Mouse (Mus musculus) ES-E14 (cell line): ENCODE results near the gene Inppl1. TPM values are rescaled to one million over a fixed set of nuclear protein-coding genes. Genes with fewer than 3 reads are reported as not detected.
A peak's percentile ranks its signal among the peaks of the same experiment; 100 is the strongest.

Experiments used
- DNase-seq: peaks from one replicate; pipeline ENCODE4 v3.0.0-alpha.2; 2013; ENCODE audit warnings: low read depth, low spot score
- H3K27ac ChIP-seq: 2 replicates; pipeline ENCODE4 v1.5.1; 2012; ENCODE audit warnings: low read depth, mild to moderate bottlenecking, low read length, moderate library complexity, mixed read lengths; ENCODE audit not compliant: poor library complexity, insufficient read depth, severe bottlenecking
- H3K36me3 ChIP-seq: 2 replicates; pipeline ENCODE4 v1.6.1; 2012; ENCODE audit warnings: mild to moderate bottlenecking, low read length, moderate library complexity, mixed read lengths; ENCODE audit not compliant: control insufficient read depth, poor library complexity, insufficient read depth, severe bottlenecking
- H3K4me1 ChIP-seq, 2 experiments: fragments of 150-350 bp in 1 of 2; sonication (generic) in 1 of 2; 2 replicates each; pipeline ENCODE4 v1.6.1; 2012; ENCODE audit warnings: low read length in 2 of 2, mild to moderate bottlenecking in 1 of 2, mixed read lengths in 1 of 2; ENCODE audit not compliant: control insufficient read depth in 2 of 2, insufficient read depth in 2 of 2, poor library complexity in 1 of 2
- H3K4me3 ChIP-seq, 2 experiments: fragments of 150-350 bp in 1 of 2; sonication (generic) in 1 of 2; 2 replicates each; pipeline ENCODE4 v1.5.1; 2012; ENCODE audit warnings: low read length in 2 of 2, low read depth in 1 of 2, mild to moderate bottlenecking in 1 of 2, mixed read lengths in 1 of 2; ENCODE audit not compliant: insufficient read depth in 1 of 2, poor library complexity in 1 of 2, severe bottlenecking in 1 of 2
- H3K9ac ChIP-seq: 2 replicates; pipeline ENCODE4 v1.6.1; 2012; ENCODE audit warnings: low read depth, mild to moderate bottlenecking, low read length, mixed read lengths; ENCODE audit not compliant: poor library complexity, insufficient read depth, severe bottlenecking
- H3K9me3 ChIP-seq: fragments of 150-350 bp; sonication (generic); 2 replicates; pipeline ENCODE4 v1.6.1; 2012; ENCODE audit warnings: low read depth, mild to moderate bottlenecking, low read length; ENCODE audit not compliant: control insufficient read depth, insufficient read depth
- CHD2 ChIP-seq: IDR thresholded peaks from 2 replicates; pipeline ENCODE4 v1.6.1; 2014; ENCODE audit warnings: mild to moderate bottlenecking, low read depth, low read length, inconsistent platforms
- HCFC1 ChIP-seq: IDR thresholded peaks from 2 replicates; pipeline ENCODE4 v1.6.1; 2012; ENCODE audit warnings: low read length, inconsistent platforms, borderline replicate concordance; ENCODE audit not compliant: insufficient read depth
- MAFK ChIP-seq: IDR thresholded peaks from 2 replicates; pipeline ENCODE4 v1.6.1; 2014; ENCODE audit warnings: mild to moderate bottlenecking, low read depth, low read length, inconsistent platforms; ENCODE audit not compliant: insufficient read depth
- ZC3H11A ChIP-seq: IDR thresholded peaks from 2 replicates; pipeline ENCODE4 v1.6.1; 2012; ENCODE audit warnings: low read depth, mild to moderate bottlenecking, inconsistent platforms, low read length, borderline replicate concordance
- ZNF384 ChIP-seq: IDR thresholded peaks from 2 replicates; pipeline ENCODE4 v1.6.1; 2012; ENCODE audit warnings: low read depth, low read length, inconsistent platforms
- in situ Hi-C, 2 experiments: fragments of 600-800 bp; cut with MboI; formaldehyde crosslinking; loops; one replicate each; pipeline ENCODE4 v1.15.1; 2025; ENCODE audit warnings: low sequenced_read_pairs in 2 of 2, inconsistent platforms in 1 of 2; ENCODE audit not compliant: unreplicated experiment in 2 of 2
- total RNA-seq: library from RNA; depleted of rRNA; stranded (reverse); fragments of 300-350 nt; gene quantifications from 2 replicates; pipeline ENCODE4 v1.2.3, GENCODE M21; 2012

The Inppl1 gene
- total RNA-seq, 1 experiment: 57.1 TPM

DNA sequence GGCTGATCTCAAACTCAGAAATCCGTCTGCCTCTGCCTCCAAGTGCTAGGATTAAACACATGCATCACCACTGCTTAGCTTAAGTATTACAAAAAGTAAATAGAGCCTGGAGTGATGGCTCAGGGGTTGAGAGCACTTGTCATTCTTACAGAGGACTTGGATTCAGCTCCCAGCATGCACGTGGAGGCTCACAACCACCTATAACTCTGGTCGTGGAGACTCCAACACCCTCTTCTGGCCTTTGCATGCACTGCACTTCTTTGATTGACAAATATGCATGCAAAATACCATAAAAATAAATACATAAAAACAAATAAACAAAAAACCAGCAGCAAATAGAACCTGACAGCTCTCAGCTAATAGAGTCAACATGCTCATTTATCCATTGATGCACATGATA is 24.3 kb upstream of the Inppl1 start:
- Histone ChIP-seq H3K9me3 (no peaks in the 10 kb centered on the region), H3K9ac (no peak overlapping the region), H3K36me3 (peaks cover 27% of the 10 kb centered on the region), H3K4me1 (peaks cover 9 to 13% of the 10 kb centered on the region in 2 experiments; a peak in 3 of 4 replicates), H3K27ac (no peak overlapping the region), H3K4me3 (no peak overlapping the region)
- no peak for TF ChIP-seq HCFC1
- no peak for TF ChIP-seq ZNF384
- no peak for TF ChIP-seq ZC3H11A
- no peak for TF ChIP-seq MAFK
- TF ChIP-seq CHD2: no peak
- DNase-seq: no peak
- in situ Hi-C loops: no loop called here

DNA sequence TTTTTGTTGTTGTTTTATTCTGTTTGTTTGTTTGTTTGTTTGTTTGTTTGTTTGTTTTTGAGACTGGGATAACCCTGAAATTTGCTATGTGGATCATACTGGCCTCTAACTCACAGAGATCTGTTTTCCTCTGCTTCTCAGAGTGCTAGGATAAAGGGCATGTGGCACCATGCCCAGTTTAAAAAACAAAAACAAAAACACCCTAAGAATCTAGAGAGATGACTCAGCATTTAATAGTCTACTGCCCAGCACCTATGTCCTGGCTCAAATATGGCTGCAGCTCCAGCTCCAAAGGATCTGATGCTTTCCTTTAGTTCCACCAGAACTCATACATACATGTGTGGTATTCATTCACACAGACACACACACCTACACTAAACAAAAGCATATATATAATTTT is 22.9 kb upstream of the Inppl1 start:
- in situ Hi-C loops: no loop called here
- Histone ChIP-seq H3K36me3 (peaks cover 36% of the 10 kb centered on the region), H3K9me3 (no peaks in the 10 kb centered on the region), H3K9ac (no peak overlapping the region), H3K27ac (no peak overlapping the region), H3K4me1 (peaks cover 5 to 9% of the 10 kb centered on the region in 2 experiments; a peak in 3 of 4 replicates), H3K4me3 (no peak overlapping the region)
- peak; percentile 87 for TF ChIP-seq MAFK
- no peak for TF ChIP-seq HCFC1
- TF ChIP-seq CHD2: no peak
- TF ChIP-seq ZC3H11A: no peak
- no peak for TF ChIP-seq ZNF384
- DNase-seq: no peak

DNA sequence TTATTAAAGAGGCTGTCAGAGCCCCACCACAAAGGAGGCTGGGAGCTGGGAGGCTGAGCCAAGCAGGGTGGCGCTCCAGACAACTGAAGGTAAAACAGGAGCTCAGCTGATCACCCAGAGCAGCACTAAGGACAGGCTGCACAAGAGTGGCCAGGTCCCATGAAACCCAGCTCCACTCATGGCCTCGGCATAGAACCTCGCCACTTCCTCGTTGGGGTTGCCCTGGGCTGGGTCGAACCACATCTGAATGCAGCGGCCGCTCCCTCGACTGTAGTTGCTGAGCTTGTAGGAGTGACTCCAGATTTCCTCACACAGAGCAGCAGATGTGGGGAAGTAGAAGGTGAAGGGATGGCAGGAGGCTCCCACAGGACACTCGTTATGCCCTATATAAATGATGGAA is 20.3 kb upstream of the Inppl1 start:
- in situ Hi-C loops: no loop called here
- Histone ChIP-seq H3K4me1 (peaks cover 0 to 2% of the 10 kb centered on the region in 2 experiments; a peak in 2 of 4 replicates), H3K4me3 (no peak overlapping the region), H3K9ac (no peak overlapping the region), H3K36me3 (peaks cover 38% of the 10 kb centered on the region), H3K27ac (no peak overlapping the region), H3K9me3 (no peaks in the 10 kb centered on the region)
- no peak for DNase-seq
- TF ChIP-seq MAFK (no peak), CHD2 (no peak), ZNF384 (no peak), HCFC1 (no peak), ZC3H11A (no peak)

DNA sequence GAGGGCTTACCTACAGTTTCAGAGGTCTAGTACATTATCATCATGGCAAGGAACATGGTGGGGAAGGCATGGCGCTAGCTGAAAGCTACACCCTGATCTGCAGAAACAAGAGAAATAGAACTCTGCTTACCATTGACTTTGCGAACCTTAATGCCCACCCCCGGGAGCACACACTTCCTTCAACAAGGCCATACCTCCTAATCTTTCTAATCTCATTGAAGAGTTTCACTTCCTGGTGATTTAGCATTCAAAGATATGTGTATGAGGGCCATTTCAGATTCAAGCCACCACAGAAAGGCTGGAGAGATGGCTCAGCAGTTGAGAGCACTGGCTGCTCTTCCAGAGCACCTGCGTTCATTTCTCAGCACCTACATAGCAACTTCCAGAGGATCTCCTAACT is 19.1 kb upstream of the Inppl1 start, which contains the start of gene Folr2:
Folr2 (minus strand) TSS at position 101 of the 400 bp plus-strand sequence.
- no peak within 1 kb of the TSS for H3K9ac ChIP-seq

DNA sequence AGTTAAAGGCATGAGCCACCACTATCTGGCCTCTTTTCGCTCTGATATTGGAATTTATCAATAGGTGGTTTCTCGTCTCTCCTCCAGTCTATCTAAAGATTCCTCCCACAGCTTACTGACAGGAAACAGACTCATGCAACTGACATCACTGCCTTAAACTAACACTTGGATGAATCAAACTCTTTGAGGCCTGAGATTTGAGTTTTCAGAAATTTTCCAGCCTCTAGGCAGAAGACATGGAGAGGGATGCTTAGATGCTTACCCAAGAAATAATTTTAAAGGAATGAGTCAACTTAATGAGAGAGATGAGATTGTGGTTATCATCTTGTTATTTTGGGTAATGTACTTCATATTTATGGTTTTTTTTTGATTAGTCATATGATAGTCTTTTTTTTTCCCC is 15.8 kb upstream of the Inppl1 start:
- Histone ChIP-seq H3K9ac (no peak overlapping the region), H3K36me3 (peaks cover 27% of the 10 kb centered on the region)
- TF ChIP-seq MAFK (no peak), CHD2 (no peak), ZC3H11A (no peak), HCFC1 (no peak), ZNF384 (no peak)

More for the DNA sequence above, 19.1 kb upstream of the Inppl1 start, which contains the start of gene Folr2:
- TF ChIP-seq CHD2 (no peak), MAFK (no peak), ZC3H11A (no peak), HCFC1 (no peak), ZNF384 (no peak)
- Histone ChIP-seq H3K4me3 (no peak within 1 kb of the TSS), H3K4me1 (no peaks in the 10 kb centered on the region; a peak in 2 of 4 replicates), H3K36me3 (peaks cover 33% of the 10 kb centered on the region), H3K27ac (no peak within 1 kb of the TSS), H3K9me3 (no peaks in the 10 kb centered on the region)
- in situ Hi-C loops: no loop called here
- DNase-seq: no peak

More for the DNA sequence above, 15.8 kb upstream of the Inppl1 start:
- no peak for DNase-seq
- Histone ChIP-seq H3K4me3 (no peak overlapping the region), H3K9me3 (no peaks in the 10 kb centered on the region), H3K4me1 (peaks cover 0 to under 1% of the 10 kb centered on the region in 2 experiments; a peak in 1 of 4 replicates), H3K27ac (no peak overlapping the region)
- in situ Hi-C loops: no loop called here
